Mouse (Mus musculus) v-Abl transformed pro-B cells (cell line): Measurements from ENCODE around the gene Nlgn1.

Experiments used
- in situ Hi-C, 2 experiments: fragments of 400-800 bp; cut with MboI; formaldehyde crosslinking; loops; one replicate each; pipeline ENCODE4 v1.15.1; 2025; ENCODE audit not compliant: unreplicated experiment in 2 of 2

The Nlgn1 gene

GRCm38 (mm10) chr3:26332400-26333238, at the start of gene Nlgn1:
Gene Nlgn1 (minus strand): TSS chr3:26332460.
- in situ Hi-C loops, result no loop called here

GRCm38 (mm10) chr3:26378272-26378671, 46.0 kb upstream of the Nlgn1 start:
- in situ Hi-C loops, result no loop called here

- in situ Hi-C loops, result no loop called here
Measured at GRCm38 (mm10) chr3:26355082-26355481, 22.8 kb upstream of the Nlgn1 start.

- in situ Hi-C loops, result no loop called here
Measured at GRCm38 (mm10) chr3:26354483-26355030, 22.3 kb upstream of the Nlgn1 start.

GRCm38 (mm10) chr3:26337495-26337894, 5.2 kb upstream of the Nlgn1 start:
- in situ Hi-C loops, result no loop called here

- in situ Hi-C loops, result no loop called here
Measured at GRCm38 (mm10) chr3:26333239-26333811, 1.1 kb upstream of the Nlgn1 start.

- in situ Hi-C loops, result no loop called here
Measured at GRCm38 (mm10) chr3:26331177-26332061, 841 bp downstream of the Nlgn1 start.

- in situ Hi-C loops, result no loop called here
Measured at GRCm38 (mm10) chr3:26330863-26331176, 1.4 kb downstream of the Nlgn1 start.

GRCm38 (mm10) chr3:26330019-26330418, 2.2 kb downstream of the Nlgn1 start:
- in situ Hi-C loops, result no loop called here

- in situ Hi-C loops, result no loop called here
Measured at GRCm38 (mm10) chr3:26324510-26324909, 7.8 kb downstream of the Nlgn1 start.

- in situ Hi-C loops, result no loop called here
Measured at GRCm38 (mm10) chr3:26317397-26317796, 14.9 kb downstream of the Nlgn1 start.

- in situ Hi-C loops, result no loop called here
Measured at GRCm38 (mm10) chr3:26297869-26298268, 34.4 kb downstream of the Nlgn1 start.

GRCm38 (mm10) chr3:26270894-26271795, 61.1 kb downstream of the Nlgn1 start:
- in situ Hi-C loops, result no loop called here

- in situ Hi-C loops, result no loop called here
Measured at GRCm38 (mm10) chr3:26246564-26246963, 85.7 kb downstream of the Nlgn1 start.

- in situ Hi-C loops, result no loop called here
Measured at GRCm38 (mm10) chr3:26243274-26243673, 89.0 kb downstream of the Nlgn1 start.

- in situ Hi-C loops, result no loop called here
Measured at GRCm38 (mm10) chr3:26230006-26230405, 102.3 kb downstream of the Nlgn1 start.

- in situ Hi-C loops, result no loop called here
Measured at GRCm38 (mm10) chr3:26228827-26229226, 103.4 kb downstream of the Nlgn1 start.

GRCm38 (mm10) chr3:26228172-26228781, 104.0 kb downstream of the Nlgn1 start:
- in situ Hi-C loops, result no loop called here

GRCm38 (mm10) chr3:26223500-26223899, 108.8 kb downstream of the Nlgn1 start:
- in situ Hi-C loops, result no loop called here

- in situ Hi-C loops, result no loop called here
Measured at GRCm38 (mm10) chr3:26216231-26216630, 116.0 kb downstream of the Nlgn1 start.
